Mouse (Mus musculus) lung, postnatal 0 days (tissue): ENCODE measurements at regions not wholly inside any gene's neighbourhood (a gene's known extent, or its start where the extent isn't known, plus 50 kb on each side); places are given as distances from the start of the nearest gene placed in this dataset.
"Not testable (repeated sequence)": the region's sequence is repeated elsewhere in the genome, so short reads cannot be mapped to it uniquely, and the experiment has no call there.

Experiments
- ATAC-seq: fragments of 200-750 bp; cut with Nextera tagmentation; 2 replicates; pipeline ENCODE4 v1.8.0; 2017; ENCODE audit warnings: moderate library complexity
- DNase-seq: peaks from one replicate; pipeline ENCODE4 v3.0.0-alpha.2; 2016; ENCODE audit warnings: low spot score
- H3K27ac ChIP-seq: fragments of 300-500 bp; sonication (generic); 2 replicates; pipeline ENCODE4 v1.5.1; 2014; ENCODE audit warnings: antibody characterized with exemption, mild to moderate bottlenecking, low read length, mixed read lengths
- H3K27me3 ChIP-seq: fragments of 300-500 bp; sonication (generic); replicated peaks from 2 replicates; pipeline ENCODE4 v1.6.1; 2014; ENCODE audit warnings: low read length, mixed read lengths; ENCODE audit not compliant: insufficient read depth
- H3K36me3 ChIP-seq: fragments of 300-500 bp; sonication (generic); 2 replicates; pipeline ENCODE4 v1.6.1; 2014; ENCODE audit warnings: low read length, mixed read lengths; ENCODE audit not compliant: insufficient read depth
- H3K4me1 ChIP-seq: fragments of 300-500 bp; sonication (generic); 2 replicates; pipeline ENCODE4 v1.6.1; 2014; ENCODE audit warnings: antibody characterized with exemption, low read depth, low read length, mixed read lengths; ENCODE audit not compliant: insufficient read depth
- H3K4me2 ChIP-seq: fragments of 300-500 bp; sonication (generic); replicated peaks from 2 replicates; pipeline ENCODE4 v1.6.1; 2014; ENCODE audit warnings: low read depth, mild to moderate bottlenecking, low read length, moderate library complexity, mixed read lengths
- H3K4me3 ChIP-seq: fragments of 300-500 bp; sonication (generic); 2 replicates; pipeline ENCODE4 v1.5.1; 2014; ENCODE audit warnings: low read depth, low read length
- H3K9ac ChIP-seq: fragments of 300-500 bp; sonication (generic); replicated peaks from 2 replicates; pipeline ENCODE4 v1.6.1; 2014; ENCODE audit warnings: low read depth, mild to moderate bottlenecking
- H3K9me3 ChIP-seq: fragments of 300-500 bp; sonication (generic); 2 replicates; pipeline ENCODE4 v1.6.1; 2016; ENCODE audit warnings: low read length, mixed read lengths
- CTCF ChIP-seq: IDR thresholded peaks from 2 replicates; pipeline ENCODE4 v1.5.1; 2016; ENCODE audit warnings: antibody characterized with exemption, mild to moderate bottlenecking
- EP300 ChIP-seq: IDR thresholded peaks from 2 replicates; pipeline ENCODE4 v1.6.1; 2016; ENCODE audit warnings: antibody characterized with exemption, mild to moderate bottlenecking, control low read depth
- WGBS: fragments of 180-500 bp; shearing (Covaris S2); extraction: QIAGEN DNeasy Blood & Tissue Kit; methylation state at CpG from one replicate; pipeline ENCODE4 v1.1.7; 2014; 5-methylcytosine and 5-hydroxymethylcytosine counted together

GRCm38 (mm10) chr10:96273607-96274365 lies 137.4 kb downstream of the Gm5426 start:
- 0 out of 2 replicates have a peak, but pooled peaks have one; percentile 38 for ATAC-seq
- DNase-seq = peak; percentile 47
- Histone ChIP-seq H3K9ac (no peak overlapping the region), H3K27me3 (no peaks in the 10 kb centered on the region), H3K36me3 (no peaks in the 10 kb centered on the region), H3K4me2 (no peak overlapping the region), H3K27ac (no peak overlapping the region), H3K4me1 (no peaks in the 10 kb centered on the region), H3K9me3 (no peaks in the 10 kb centered on the region), H3K4me3 (no peak overlapping the region)
- no peak for TF ChIP-seq CTCF
- no peak for TF ChIP-seq EP300
- 88% methylated on average over 7 of the region's 7 CpGs for WGBS

GRCm38 (mm10) chr10:96280149-96280548 lies 143.7 kb downstream of the Gm5426 start:
- WGBS = 41% methylated on average over 6 of the region's 6 CpGs
- H3K4me3 ChIP-seq = no peak overlapping the region
- no peaks in the 10 kb centered on the region for H3K27me3 ChIP-seq
- no peaks in the 10 kb centered on the region for H3K36me3 ChIP-seq
- peak overlapping the region; percentile 6; the same call in 1 of the 2 replicates for H3K27ac ChIP-seq
- ATAC-seq (peak; percentile 72), DNase-seq (peak; percentile 85)
- H3K4me1 ChIP-seq = no peaks in the 10 kb centered on the region
- no peak overlapping the region for H3K4me2 ChIP-seq
- H3K9me3 ChIP-seq = no peaks in the 10 kb centered on the region
- no peak overlapping the region for H3K9ac ChIP-seq
- TF ChIP-seq CTCF (no peak), EP300 (peak; percentile 82)

GRCm38 (mm10) chr10:96285407-96286093 lies 149.1 kb downstream of the Gm5426 start:
- H3K9me3 ChIP-seq = no peaks in the 10 kb centered on the region
- DNase-seq (no peak), ATAC-seq (no peak)
- TF ChIP-seq EP300 (no peak), CTCF (no peak)
- no peaks in the 10 kb centered on the region for H3K36me3 ChIP-seq
- no peak overlapping the region for H3K4me3 ChIP-seq
- 73% methylated on average over 10 of the region's 10 CpGs for WGBS
- no peak overlapping the region for H3K9ac ChIP-seq
- H3K4me2 ChIP-seq = no peak overlapping the region
- H3K27me3 ChIP-seq = no peaks in the 10 kb centered on the region
- H3K4me1 ChIP-seq = no peaks in the 10 kb centered on the region
- H3K27ac ChIP-seq = no peak overlapping the region

- WGBS = 71% methylated on average over 2 of the region's 2 CpGs
These were observed 149.7 kb downstream of the Gm5426 start for GRCm38 (mm10) chr10:96286094-96286485.

GRCm38 (mm10) chr10:96289005-96289404 lies 152.6 kb downstream of the Gm5426 start:
- not testable (repeated sequence) for H3K4me1 ChIP-seq, DNase-seq, H3K9me3 ChIP-seq, H3K36me3 ChIP-seq, H3K9ac ChIP-seq, H3K4me3 ChIP-seq, ATAC-seq, H3K27ac ChIP-seq, H3K27me3 ChIP-seq, H3K4me2 ChIP-seq

More at GRCm38 (mm10) chr10:96286094-96286485, 149.7 kb downstream of the Gm5426 start:
- ATAC-seq (no peak), DNase-seq (no peak)
- no peak for TF ChIP-seq CTCF
- no peak for TF ChIP-seq EP300
- Histone ChIP-seq H3K9ac (no peak overlapping the region), H3K4me3 (no peak overlapping the region), H3K27me3 (no peaks in the 10 kb centered on the region), H3K9me3 (no peaks in the 10 kb centered on the region), H3K4me1 (no peaks in the 10 kb centered on the region), H3K27ac (no peak overlapping the region), H3K4me2 (no peak overlapping the region), H3K36me3 (no peaks in the 10 kb centered on the region)

GRCm38 (mm10) chr10:96293622-96294021 lies 157.2 kb downstream of the Gm5426 start:
- no peaks in the 10 kb centered on the region for H3K4me1 ChIP-seq
- ATAC-seq = no peak
- DNase-seq = no peak
- no peaks in the 10 kb centered on the region for H3K27me3 ChIP-seq
- 33% methylated on average over 7 of the region's 7 CpGs for WGBS
- no peak overlapping the region for H3K4me2 ChIP-seq
- TF ChIP-seq CTCF = no peak
- no peak for TF ChIP-seq EP300
- H3K9me3 ChIP-seq = no peaks in the 10 kb centered on the region
- no peaks in the 10 kb centered on the region for H3K36me3 ChIP-seq
- H3K4me3 ChIP-seq = no peak overlapping the region
- no peak overlapping the region for H3K9ac ChIP-seq
- no peak overlapping the region for H3K27ac ChIP-seq
